Mouse (Mus musculus): ENCODE measurements at regions not wholly inside any gene's neighbourhood (a gene's known extent, or its start where the extent isn't known, plus 50 kb on each side); places are given as distances from the start of the nearest gene placed in this dataset.

GRCm38 (mm10) chr6:121560852-121561251 lies 74.3 kb upstream of the A2m start:
- DNase-seq, result peak; percentile 68

DNA sequence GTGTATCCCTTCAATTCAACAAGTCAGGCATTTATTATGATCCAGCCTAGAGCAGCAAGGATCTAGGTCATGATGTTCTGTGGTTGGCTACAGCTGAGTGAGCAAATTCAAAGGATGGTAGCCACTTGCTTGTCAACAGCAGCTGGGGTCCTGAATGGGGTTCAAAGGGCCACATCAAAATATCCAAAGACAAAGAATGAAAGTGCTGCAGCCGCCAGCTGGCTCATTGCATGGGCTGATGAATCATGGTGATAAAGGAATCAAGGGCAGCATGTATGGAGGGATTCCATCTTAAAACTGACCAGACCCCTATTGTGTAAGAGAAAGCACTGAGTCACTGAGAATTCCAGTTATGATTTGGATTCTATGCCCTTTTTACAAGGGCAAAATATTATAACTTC lies 74.8 kb upstream of the A2m start:
- DNase-seq, result peak; percentile 10

GRCm38 (mm10) chr6:121556481-121556880 lies 78.7 kb upstream of the A2m start:
- peak; percentile 61 for DNase-seq

DNA sequence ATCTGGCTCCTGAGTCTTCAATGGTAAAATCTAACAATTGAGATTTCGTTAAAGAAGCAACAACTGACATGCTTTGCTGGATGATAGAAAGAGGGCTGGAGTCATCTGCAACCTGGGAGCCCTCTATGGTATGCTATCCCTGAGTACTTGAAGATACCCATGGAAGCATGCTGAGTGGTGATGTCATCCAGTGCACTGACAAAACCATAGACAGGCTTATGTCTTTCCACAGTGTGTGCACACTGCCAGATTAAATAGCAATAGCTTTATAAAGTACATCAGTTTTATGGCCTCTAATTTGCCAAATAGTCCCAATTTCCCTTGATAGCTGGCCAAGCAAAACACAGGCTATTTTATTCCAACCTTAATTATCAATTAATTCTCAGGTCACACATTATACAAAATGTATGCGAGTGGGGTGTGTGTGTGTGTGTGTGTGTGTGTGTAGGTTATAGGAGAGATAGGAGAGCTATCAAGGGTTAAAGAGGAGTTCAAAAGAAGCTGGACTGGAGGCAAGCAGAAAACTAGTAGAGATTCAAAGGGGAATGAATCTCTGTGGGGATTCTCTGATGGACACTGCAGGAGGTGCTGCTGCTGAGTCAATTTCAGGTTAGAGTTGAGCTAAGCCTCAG lies 80.1 kb upstream of the Iqsec3 start:
- no peak for DNase-seq

- no peak for DNase-seq
These were observed 60.0 kb upstream of the Iqsec3 start for GRCm38 (mm10) chr6:121533521-121533920.

DNA sequence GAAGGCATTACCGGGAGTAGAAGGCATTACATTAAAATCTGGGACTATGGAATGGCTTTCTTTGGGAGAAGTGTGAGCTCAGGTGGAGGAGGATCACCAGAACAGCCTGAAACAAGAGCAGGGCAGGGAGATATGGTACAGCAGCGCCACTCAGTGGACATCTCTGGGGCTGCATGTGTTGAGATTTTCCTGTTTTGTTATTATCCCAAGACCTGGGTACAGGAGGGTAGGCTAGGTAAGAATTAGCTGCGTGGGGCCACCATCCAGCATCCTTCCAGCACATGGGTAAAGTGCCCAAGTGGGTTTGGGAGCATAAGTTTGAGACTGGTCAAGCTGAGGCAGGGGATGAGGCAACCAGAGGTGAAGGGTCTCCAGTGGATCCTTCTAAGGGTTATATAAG lies 59.4 kb upstream of the Iqsec3 start:
- DNase-seq, result peak; percentile 74

DNA sequence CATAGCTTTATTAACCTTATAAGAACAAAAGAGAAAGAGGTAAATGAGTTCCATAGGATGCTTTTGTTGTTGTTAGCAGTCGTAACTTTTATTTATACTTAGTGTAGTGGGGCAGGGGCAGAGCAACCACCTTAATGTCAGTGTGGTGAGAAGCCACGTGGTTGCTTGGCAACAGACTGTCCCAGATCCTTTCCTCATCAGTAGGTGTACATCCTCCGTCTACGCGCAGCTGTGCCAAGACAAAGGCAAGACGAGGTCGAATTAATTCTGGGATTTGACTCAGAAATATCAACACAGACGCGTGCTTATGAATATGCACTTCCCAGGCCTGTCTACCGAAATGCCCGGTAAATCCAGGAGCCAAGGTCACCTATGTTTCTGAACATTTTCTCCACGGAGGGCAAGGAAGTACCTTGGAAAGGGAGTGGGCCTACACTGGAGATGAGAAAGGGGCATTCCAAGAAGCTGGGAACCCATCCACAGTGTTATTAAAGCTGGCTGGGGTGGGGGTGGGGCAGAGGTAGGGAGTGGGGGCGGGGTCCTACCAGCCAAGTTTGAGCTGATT lies 58.4 kb upstream of the Iqsec3 start:
- DNase-seq, result no peak

GRCm38 (mm10) chr6:121527281-121527680 lies 53.8 kb upstream of the Iqsec3 start:
- no peak for DNase-seq

- no peak for DNase-seq
These were observed 52.6 kb upstream of the Iqsec3 start for GRCm38 (mm10) chr6:121526121-121526520.

DNA sequence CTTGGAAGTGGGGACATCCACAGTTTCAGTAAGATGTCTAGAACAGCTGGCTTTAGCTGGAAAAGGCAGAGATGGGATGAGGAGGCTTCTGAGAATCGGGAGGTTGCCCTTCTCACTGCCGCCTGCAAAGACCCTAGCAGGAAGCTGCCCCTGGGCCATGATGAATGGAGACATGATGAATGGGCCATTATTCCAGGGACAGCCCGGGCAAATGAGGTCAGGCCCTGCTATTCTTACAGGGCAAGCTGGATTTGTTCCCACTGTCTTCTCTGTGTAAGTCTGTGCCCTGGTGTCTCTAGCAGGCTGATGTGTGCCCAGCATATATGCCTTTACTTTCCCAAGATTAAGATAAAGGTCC lies 51.1 kb upstream of the Iqsec3 start:
- DNase-seq, result no peak

GRCm38 (mm10) chr6:121523882-121524612 lies 50.6 kb upstream of the Iqsec3 start:
- DNase-seq, result peak; percentile 31

Measured in adrenal gland, postnatal 14 days (tissue).